Mouse (Mus musculus): Measurements from ENCODE around the gene Cd207. TPM values are rescaled to one million over a fixed set of nuclear protein-coding genes. Genes with fewer than 3 reads are reported as not detected.

The Cd207 gene
- polyA plus RNA-seq, 1 experiment = not detected

DNA sequence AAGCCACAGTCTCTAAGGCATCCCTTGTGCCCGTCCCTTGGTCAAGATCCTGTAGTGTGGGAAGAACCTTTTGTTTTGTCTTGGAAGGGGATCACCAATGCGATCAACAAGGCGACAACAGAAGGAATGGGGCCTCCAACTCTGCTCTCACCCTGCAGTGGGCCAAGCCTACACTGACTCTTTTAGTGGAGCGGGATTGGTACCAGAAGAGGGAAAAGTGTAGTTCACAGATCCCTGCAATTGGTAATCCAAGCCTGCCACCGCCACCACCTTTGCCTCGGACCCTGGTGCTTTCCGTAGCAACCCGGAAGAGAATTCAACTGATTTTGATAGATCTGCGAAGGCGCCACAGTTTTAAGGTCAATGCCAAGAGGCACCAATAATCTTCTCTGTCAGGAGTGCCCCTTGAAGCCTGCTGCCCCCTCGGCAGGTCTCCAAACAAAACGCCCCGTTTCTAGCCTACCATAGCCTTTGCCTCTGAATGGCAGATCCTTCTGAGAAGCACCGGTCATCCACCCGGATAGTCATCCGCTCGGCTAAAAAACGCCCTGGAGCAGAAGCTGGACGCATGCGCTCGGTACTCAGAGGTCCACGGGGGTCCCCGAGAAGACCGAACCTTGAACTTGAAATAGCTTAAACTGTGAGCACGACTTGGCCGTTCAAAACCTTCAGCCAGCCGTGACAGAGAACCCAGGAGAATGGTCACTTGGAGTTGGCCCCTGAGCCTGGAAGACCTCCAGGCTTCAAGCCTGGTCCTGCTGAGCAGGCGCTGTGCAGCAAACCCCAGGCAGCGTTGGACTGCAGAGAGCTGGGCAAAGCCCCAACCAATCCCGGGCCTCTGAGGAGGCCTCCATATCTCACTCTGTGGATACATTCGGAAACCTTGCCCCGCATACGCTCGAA is 36.8 kb upstream of the Cd207 start:
- peaks cover 77% of the 10 kb centered on the region for H3K27me3 ChIP-seq (ENCODE audit: control insufficient read depth, insufficient read depth, insufficient read length)
- H3K4me3 ChIP-seq = no peak overlapping the region
- no peak overlapping the region for H3K4me2 ChIP-seq (ENCODE audit: low read depth)

DNA sequence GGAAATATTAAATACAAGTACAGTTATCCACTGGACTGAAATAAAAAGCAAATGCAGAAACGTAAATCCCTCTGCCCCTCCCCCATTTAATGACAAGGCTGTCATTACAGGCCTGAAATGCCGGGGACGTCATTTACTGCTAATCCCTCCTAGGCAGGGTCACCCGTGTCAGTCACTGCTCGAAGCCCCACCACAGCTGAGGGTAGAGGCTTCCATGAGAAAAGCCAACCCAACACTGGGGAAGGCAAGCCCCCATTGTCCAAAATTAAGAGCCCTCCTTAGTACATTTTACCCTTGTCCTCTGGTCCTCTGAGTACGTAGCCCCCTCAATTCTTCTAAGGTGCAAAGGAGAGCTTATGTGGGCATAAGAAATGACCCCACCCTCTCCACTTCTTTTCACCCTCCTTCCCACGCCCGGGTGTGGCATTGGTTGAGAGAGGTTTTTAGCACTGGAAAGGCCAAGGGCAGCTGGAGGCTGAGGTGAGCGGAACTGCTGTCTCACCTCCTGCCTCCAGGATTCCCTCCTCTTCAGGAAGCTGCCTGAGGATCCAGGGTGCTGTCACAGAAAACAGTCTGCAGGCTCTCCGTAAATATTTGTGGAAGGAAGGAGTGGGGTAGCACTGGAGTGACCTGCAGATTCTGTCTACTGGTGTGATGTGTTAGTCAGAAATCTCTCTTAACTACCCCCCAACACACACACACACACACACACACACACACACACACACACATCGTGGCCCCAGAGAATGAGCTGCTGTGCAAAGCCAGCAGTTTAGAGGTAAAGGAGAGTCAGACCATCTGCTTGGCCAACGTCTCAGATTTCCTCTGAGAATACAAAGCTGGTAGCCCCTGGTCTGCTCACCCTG is 35.8 kb upstream of the Cd207 start:
- Histone ChIP-seq H3K4me2 (ENCODE audit: low read depth) (no peak overlapping the region), H3ac (ENCODE audit: control insufficient read depth, insufficient read length) (no peak overlapping the region), H3K27me3 (ENCODE audit: control insufficient read depth, insufficient read depth, insufficient read length) (peaks cover 76% of the 10 kb centered on the region), H3K4me3 (no peak overlapping the region), H3K79me2 (ENCODE audit: control insufficient read depth, insufficient read depth) (no peaks in the 10 kb centered on the region), H3K36me3 (ENCODE audit: control insufficient read depth, insufficient read depth) (no peaks in the 10 kb centered on the region)
- TF ChIP-seq SRF (IDR thresholded peaks at IDR 0.05; ENCODE audit: control insufficient read depth, insufficient read length, low read depth) = no peak
- no peak for TF ChIP-seq POLR2AphosphoS2 (IDR thresholded peaks at IDR 0.05; ENCODE audit: insufficient read length, low read depth)
- no peak for TF ChIP-seq TCF12 (IDR thresholded peaks at IDR 0.05; ENCODE audit: insufficient read depth, poor library complexity, severe bottlenecking)
- no peak for TF ChIP-seq POLR2A (IDR thresholded peaks at IDR 0.05; ENCODE audit: insufficient read length, low read depth)
- TF ChIP-seq TCF3 (IDR thresholded peaks at IDR 0.05; ENCODE audit: insufficient read length, low read depth) = no peak
- TF ChIP-seq REST (IDR thresholded peaks at IDR 0.05; ENCODE audit: insufficient read depth, insufficient read length) = no peak
- no peak for TF ChIP-seq MYOD1 (IDR thresholded peaks at IDR 0.05; ENCODE audit: control insufficient read depth in 1 of 3, insufficient read length in 2 of 3, low read depth in 2 of 3)
- no peak for TF ChIP-seq E2F4 (IDR thresholded peaks at IDR 0.05; ENCODE audit: insufficient read depth)
- TF ChIP-seq MAX (IDR thresholded peaks at IDR 0.05; ENCODE audit: low read depth) = no peak
- no peak for TF ChIP-seq USF1 (IDR thresholded peaks at IDR 0.05; ENCODE audit: low read depth)
- no peak for TF ChIP-seq MYOG (IDR thresholded peaks at IDR 0.05; ENCODE audit: control insufficient read depth in 1 of 3, insufficient read depth in 1 of 3, insufficient read length in 2 of 3, low read depth in 2 of 3)
- TF ChIP-seq CEBPB (IDR thresholded peaks at IDR 0.05; ENCODE audit: insufficient read depth, poor library complexity, severe bottlenecking) = no peak

More for the DNA sequence above, 36.8 kb upstream of the Cd207 start:
- no peaks in the 10 kb centered on the region for H3K36me3 ChIP-seq (ENCODE audit: control insufficient read depth, insufficient read depth)
- no peak overlapping the region for H3ac ChIP-seq (ENCODE audit: control insufficient read depth, insufficient read length)
- H3K79me2 ChIP-seq (ENCODE audit: control insufficient read depth, insufficient read depth) = no peaks in the 10 kb centered on the region
- no peak for TF ChIP-seq USF1 (IDR thresholded peaks at IDR 0.05; ENCODE audit: low read depth)
- no peak for TF ChIP-seq TCF3 (IDR thresholded peaks at IDR 0.05; ENCODE audit: insufficient read length, low read depth)
- no peak for TF ChIP-seq TCF12 (IDR thresholded peaks at IDR 0.05; ENCODE audit: insufficient read depth, poor library complexity, severe bottlenecking)
- no peak for TF ChIP-seq POLR2AphosphoS2 (IDR thresholded peaks at IDR 0.05; ENCODE audit: insufficient read length, low read depth)
- no peak for TF ChIP-seq POLR2A (IDR thresholded peaks at IDR 0.05; ENCODE audit: insufficient read length, low read depth)
- no peak for TF ChIP-seq E2F4 (IDR thresholded peaks at IDR 0.05; ENCODE audit: insufficient read depth)
- TF ChIP-seq MYOG (IDR thresholded peaks at IDR 0.05; ENCODE audit: control insufficient read depth in 1 of 3, insufficient read depth in 1 of 3, insufficient read length in 2 of 3, low read depth in 2 of 3) = no peak

DNA sequence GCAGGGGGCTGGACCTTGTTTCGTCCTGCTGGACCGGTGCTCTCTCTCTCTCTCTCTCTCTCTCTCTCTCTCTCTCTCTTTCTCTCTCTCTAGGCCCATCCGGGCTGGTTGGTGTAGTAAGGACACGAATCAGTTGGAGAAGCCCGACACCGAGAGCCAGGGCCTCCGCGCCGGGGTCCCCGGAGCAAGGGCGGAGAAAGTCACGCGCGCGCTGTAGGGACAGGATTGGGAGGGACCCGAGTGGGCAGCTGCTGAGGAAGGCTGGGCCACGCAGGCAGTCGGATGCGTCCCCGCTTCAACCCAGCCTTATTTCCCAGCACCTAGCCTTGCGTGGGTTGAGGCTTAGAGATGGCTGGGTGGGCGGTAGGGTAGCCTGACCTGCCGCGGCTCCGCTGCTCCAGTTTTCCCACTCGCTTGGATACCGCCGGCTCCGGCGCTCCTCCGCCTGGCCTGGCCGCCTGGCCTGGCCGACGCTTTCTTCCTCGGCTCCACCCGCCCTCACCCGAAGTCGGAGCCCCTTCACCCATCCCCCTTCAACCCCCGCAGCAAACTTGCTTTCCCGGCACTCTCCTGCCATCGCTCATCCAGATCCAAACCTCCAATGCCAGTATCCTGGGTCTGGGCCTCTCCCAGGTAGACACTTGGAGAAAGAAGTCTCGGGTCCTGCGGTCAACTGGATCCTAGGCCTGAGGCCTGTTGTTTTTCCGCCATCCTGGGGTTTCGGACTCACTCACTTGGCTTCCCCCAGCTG is 34.2 kb upstream of the Cd207 start:
- H3K27me3 ChIP-seq (ENCODE audit: control insufficient read depth, insufficient read depth, insufficient read length) = peaks cover 79% of the 10 kb centered on the region
- no peak overlapping the region for H3ac ChIP-seq (ENCODE audit: control insufficient read depth, insufficient read length)
- H3K4me2 ChIP-seq (ENCODE audit: low read depth) = peak overlapping the region; percentile 85
- no peak for TF ChIP-seq MYOD1 (IDR thresholded peaks at IDR 0.05; ENCODE audit: control insufficient read depth in 1 of 3, insufficient read length in 2 of 3, low read depth in 2 of 3)
- no peak for TF ChIP-seq MYOG (IDR thresholded peaks at IDR 0.05; ENCODE audit: control insufficient read depth in 1 of 3, insufficient read depth in 1 of 3, insufficient read length in 2 of 3, low read depth in 2 of 3)
- TF ChIP-seq USF1 (IDR thresholded peaks at IDR 0.05; ENCODE audit: low read depth) = no peak
- no peak for TF ChIP-seq REST (IDR thresholded peaks at IDR 0.05; ENCODE audit: insufficient read depth, insufficient read length)
- no peak for TF ChIP-seq POLR2AphosphoS2 (IDR thresholded peaks at IDR 0.05; ENCODE audit: insufficient read length, low read depth)
- TF ChIP-seq POLR2A (IDR thresholded peaks at IDR 0.05; ENCODE audit: insufficient read length, low read depth) = no peak
- TF ChIP-seq MAX (IDR thresholded peaks at IDR 0.05; ENCODE audit: low read depth) = no peak
- no peaks in the 10 kb centered on the region for H3K79me2 ChIP-seq (ENCODE audit: control insufficient read depth, insufficient read depth)
- peak overlapping the region; percentile 17 for H3K4me3 ChIP-seq
- no peaks in the 10 kb centered on the region for H3K36me3 ChIP-seq (ENCODE audit: control insufficient read depth, insufficient read depth)

DNA sequence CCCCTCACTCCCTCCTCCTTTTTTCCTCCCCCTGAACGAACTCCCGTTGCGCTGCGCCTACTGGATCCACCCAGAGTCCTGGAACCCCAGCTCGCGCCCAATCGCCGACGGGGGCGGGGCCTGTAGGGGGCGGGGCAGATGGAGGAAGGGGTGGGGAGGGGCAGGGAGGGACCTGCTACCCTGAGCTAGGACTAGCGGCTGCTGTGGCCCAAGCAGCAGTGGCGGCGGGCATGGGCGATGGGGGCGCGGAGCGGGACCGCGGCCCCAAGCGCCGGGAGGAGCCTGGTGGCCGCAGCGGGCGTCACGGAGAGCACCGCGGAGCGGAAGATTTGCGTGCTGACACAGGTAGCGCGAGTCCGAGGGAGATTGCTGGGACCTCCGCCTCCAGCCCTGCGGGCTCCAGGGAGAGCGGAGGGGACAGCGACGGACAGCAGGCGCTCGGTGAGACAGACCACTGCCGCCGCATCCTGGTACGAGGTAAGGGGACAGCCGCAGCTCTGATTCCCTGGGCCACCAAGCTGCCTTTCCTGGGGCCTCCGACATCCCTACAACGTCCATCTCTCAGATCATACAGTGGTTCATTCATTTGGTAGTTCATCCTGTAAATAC is 33.5 kb upstream of the Cd207 start, which contains the start of gene Vax2:
Gene Vax2, plus strand, starts transcription at position 198 of the 609 bp plus-strand sequence.
- Histone ChIP-seq H3ac (ENCODE audit: control insufficient read depth, insufficient read length) (no peak within 1 kb of the TSS), H3K27me3 (ENCODE audit: control insufficient read depth, insufficient read depth, insufficient read length) (peaks cover 83% of the 10 kb centered on the region), H3K4me3 (peak within 1 kb of the TSS; percentile 17), H3K4me2 (ENCODE audit: low read depth) (peak within 1 kb of the TSS; percentile 85), H3K36me3 (ENCODE audit: control insufficient read depth, insufficient read depth) (no peaks in the 10 kb centered on the region), H3K79me2 (ENCODE audit: control insufficient read depth, insufficient read depth) (no peaks in the 10 kb centered on the region)
- TF ChIP-seq POLR2A (IDR thresholded peaks at IDR 0.05; ENCODE audit: insufficient read length, low read depth) (peak; percentile 28), REST (IDR thresholded peaks at IDR 0.05; ENCODE audit: insufficient read depth, insufficient read length) (no peak), USF1 (IDR thresholded peaks at IDR 0.05; ENCODE audit: low read depth) (no peak), MYOG (IDR thresholded peaks at IDR 0.05; ENCODE audit: control insufficient read depth in 1 of 3, insufficient read depth in 1 of 3, insufficient read length in 2 of 3, low read depth in 2 of 3) (no peak)

Measured in myocyte (in vitro differentiated cells).